Comparison of ENCODE assay signal across 11 mouse cellular contexts in genomic region chr5:92375368-92375767, GRCm38 (mm10). TPM values are rescaled to one million over a fixed set of nuclear protein-coding genes. Genes with fewer than 3 reads are reported as not detected.
DNase-seq lines count a peak whose midpoint lies in the region; ATAC-seq and TF ChIP-seq lines count a peak whose summit lies in the region.
"Had no signal": no experiment of that assay in that cellular context is flagged by ENCODE, and none has a peak within 500 bp of the region (broad histone marks: within the 10 kb centered on the region; RNA-seq: fewer than 3 reads in every experiment).

No protein-coding gene starts in this region.

- H3K9me3 ChIP-seq in heart, embryonic 13.5 days: no peaks in the 10 kb centered on the region
- no peaks in the 10 kb centered on the region for H3K9me3 ChIP-seq in heart, embryonic 11.5 days (replicated peaks; ENCODE audit: control insufficient read depth, low read length)
- no peaks in the 10 kb centered on the region for H3K9me3 ChIP-seq in CH12.LX (replicated peaks; ENCODE audit: low read length)
- H3K9me3 ChIP-seq in midbrain, embryonic 16.5 days (replicated peaks; ENCODE audit: control insufficient read depth, low read length, poor library complexity, severe bottlenecking): no peaks in the 10 kb centered on the region
- H3K9me3 ChIP-seq: hindbrain, embryonic 12.5 days; limb, embryonic 13.5 days; neural tube, embryonic 13.5 days had no signal

- ATAC-seq in heart, embryonic 13.5 days (ENCODE audit: extremely low read depth, insufficient number of reproducible peaks, low FRiP score, low TSS enrichment): no peak
- no peak for ATAC-seq in heart, embryonic 11.5 days (replicated peaks; ENCODE audit: insufficient number of reproducible peaks, low FRiP score, low TSS enrichment)
- ATAC-seq in neutrophil, adult 5-6 weeks (ENCODE audit: extremely low read depth, insufficient number of reproducible peaks, low FRiP score, poor library complexity, severe bottlenecking): peak; percentile 66
- no peak for ATAC-seq in midbrain, embryonic 16.5 days

- H3K27me3 ChIP-seq in heart, embryonic 13.5 days (replicated peaks): no peaks in the 10 kb centered on the region
- no peaks in the 10 kb centered on the region for H3K27me3 ChIP-seq in heart, embryonic 11.5 days (ENCODE audit: control insufficient read depth, insufficient read depth, low read length)
- H3K27me3 ChIP-seq in CH12.LX (replicated peaks): no peaks in the 10 kb centered on the region
- no peaks in the 10 kb centered on the region for H3K27me3 ChIP-seq in midbrain, embryonic 16.5 days (ENCODE audit: control insufficient read depth, insufficient read depth, low read depth, low read length)
- H3K27me3 ChIP-seq: hindbrain, embryonic 12.5 days; limb, embryonic 13.5 days; neural tube, embryonic 13.5 days had no signal

- dilution Hi-C loops in CH12.LX (cut with MboI; ENCODE audit: extremely low pct_ligation_motif_present, extremely low pct_unique_long_range_greater_than_20kb, low sequenced_read_pairs): no loop called here

- H3K4me3 ChIP-seq in heart, embryonic 13.5 days: no peak overlapping the region
- no peak overlapping the region for H3K4me3 ChIP-seq in heart, embryonic 11.5 days (ENCODE audit: low read depth, low read length)
- no peak overlapping the region for H3K4me3 ChIP-seq in CH12.LX (replicated peaks in 1 of 3; ENCODE audit: low read depth in 2 of 3, low read length in 2 of 3, poor library complexity in 1 of 3)
- H3K4me3 ChIP-seq in midbrain, embryonic 16.5 days (ENCODE audit: low read depth, low read length): no peak overlapping the region
- H3K4me3 ChIP-seq: hindbrain, embryonic 12.5 days; limb, embryonic 13.5 days; neural tube, embryonic 13.5 days had no signal

- in situ Hi-C loops in CH12.LX (cut with MboI; ENCODE audit: low pct_ligation_motif_present, low pct_unique_long_range_greater_than_20kb, low sequenced_read_pairs): loop anchor here (5.0 kb wide), 1 partner anchor 58 kb away; no protein-coding TSS in a partner anchor

- H3K36me3 ChIP-seq in heart, embryonic 13.5 days: no peaks in the 10 kb centered on the region
- H3K36me3 ChIP-seq in heart, embryonic 11.5 days (ENCODE audit: control insufficient read depth, insufficient read depth, low read length): no peaks in the 10 kb centered on the region
- no peaks in the 10 kb centered on the region for H3K36me3 ChIP-seq in CH12.LX (replicated peaks in 1 of 2; ENCODE audit: control insufficient read depth in 1 of 2, insufficient read depth in 1 of 2, low read length in 1 of 2)
- no peaks in the 10 kb centered on the region for H3K36me3 ChIP-seq in midbrain, embryonic 16.5 days (ENCODE audit: control insufficient read depth, insufficient read depth, low read length)
- H3K36me3 ChIP-seq: hindbrain, embryonic 12.5 days; limb, embryonic 13.5 days; neural tube, embryonic 13.5 days had no signal

- peaks cover 23% of the 10 kb centered on the region for H3K4me1 ChIP-seq in heart, embryonic 13.5 days
- H3K4me1 ChIP-seq in heart, embryonic 11.5 days (ENCODE audit: control insufficient read depth, insufficient read depth, low read length): peaks cover 9% of the 10 kb centered on the region
- peaks cover 9 to 22% of the 10 kb centered on the region in 2 experiments; a peak in 3 of 4 replicates for H3K4me1 ChIP-seq in CH12.LX (ENCODE audit: control insufficient read depth in 1 of 2, insufficient read depth in 2 of 2)
- no peaks in the 10 kb centered on the region for H3K4me1 ChIP-seq in midbrain, embryonic 16.5 days (ENCODE audit: control insufficient read depth, insufficient read depth, low read length)

- TF ChIP-seq POLR2A in CH12.LX (IDR thresholded peaks at IDR 0.05; ENCODE audit: low read depth, low read length): no peak

- no peak overlapping the region for H3K9ac ChIP-seq in heart, embryonic 13.5 days
- H3K9ac ChIP-seq in heart, embryonic 11.5 days (ENCODE audit: low read depth, low read length): no peak overlapping the region
- H3K9ac ChIP-seq in CH12.LX (ENCODE audit: insufficient read depth, low read depth): no peak overlapping the region
- H3K9ac ChIP-seq in midbrain, embryonic 16.5 days (ENCODE audit: low read depth, low read length): no peak overlapping the region
- H3K9ac ChIP-seq: hindbrain, embryonic 12.5 days; limb, embryonic 13.5 days; neural tube, embryonic 13.5 days had no signal

- TF ChIP-seq RAD21 in CH12.LX (IDR thresholded peaks at IDR 0.05; ENCODE audit: low read depth, low read length): no peak

- TF ChIP-seq EP300 in CH12.LX (IDR thresholded peaks at IDR 0.05; ENCODE audit: low read length): no peak

- no peaks in the 10 kb centered on the region for H3K79me2 ChIP-seq in CH12.LX (replicated peaks; ENCODE audit: control insufficient read depth, extremely low read depth, insufficient read depth, poor library complexity, severe bottlenecking)

- DNase-seq in CH12.LX (ENCODE audit: extremely low read depth): no peak
- peak; percentile 36 to 60 for DNase-seq in kidney, postnatal 4 days
- no peak for DNase-seq in ovary, postnatal 14 days (ENCODE audit: low spot score)
- no peak for DNase-seq in cerebellum, adult 11 months

- 0 out of 2 replicates have a peak overlapping the region, but pooled peaks have one; percentile 29 for H3K27ac ChIP-seq in heart, embryonic 13.5 days (replicated peaks)
- H3K27ac ChIP-seq in heart, embryonic 11.5 days (ENCODE audit: low read depth, low read length): no peak overlapping the region
- no peak overlapping the region for H3K27ac ChIP-seq in CH12.LX (ENCODE audit: insufficient read depth, low read depth)
- no peak overlapping the region for H3K27ac ChIP-seq in midbrain, embryonic 16.5 days (ENCODE audit: low read length)
- H3K27ac ChIP-seq: hindbrain, embryonic 12.5 days; limb, embryonic 13.5 days; neural tube, embryonic 13.5 days had no signal

- 72% methylated on average over 17 of the region's 17 CpGs for WGBS in heart, embryonic 13.5 days
- 81% methylated on average over 17 of the region's 17 CpGs for WGBS in heart, embryonic 11.5 days (ENCODE audit: insufficient replicate concordance)
- 85% methylated on average over 17 of the region's 17 CpGs for WGBS in midbrain, embryonic 16.5 days

- no peak for TF ChIP-seq CTCF in CH12.LX (conservative IDR thresholded peaks at IDR 0.05 in 1 of 2, IDR thresholded peaks at IDR 0.05 in 1 of 2; ENCODE audit: low read depth in 2 of 2, low read length in 2 of 2)

- H3K4me2 ChIP-seq in heart, embryonic 13.5 days: no peak overlapping the region
- no peak overlapping the region for H3K4me2 ChIP-seq in heart, embryonic 11.5 days
- peak overlapping the region; percentile 73; the same call in 1 of the 2 replicates for H3K4me2 ChIP-seq in CH12.LX (ENCODE audit: insufficient read depth, low read depth, poor library complexity, severe bottlenecking)
- H3K4me2 ChIP-seq in midbrain, embryonic 16.5 days (ENCODE audit: low read length): no peak overlapping the region
- H3K4me2 ChIP-seq: hindbrain, embryonic 12.5 days; limb, embryonic 13.5 days; neural tube, embryonic 13.5 days had no signal

TF ChIP-seq in CH12.LX, 34 proteins besides CTCF, POLR2A, EP300 and RAD21:
- TF ChIP-seq MAFK (IDR thresholded peaks at IDR 0.05; ENCODE audit: insufficient replicate concordance, low read length) (no peak), NRF1 (IDR thresholded peaks at IDR 0.05; ENCODE audit: low read depth, low read length) (peak; percentile 48), NELFE (IDR thresholded peaks at IDR 0.05; ENCODE audit: low read depth, low read length) (no peak)
TF ChIP-seq in CH12.LX: peak in this region for 1.

RNA-seq across cellular contexts. Expression of gene Cxcl10, which starts 26.7 kb away (rescaled TPM):
- polyA plus RNA-seq in heart, embryonic 13.5 days (2015; fragmentation: Nextera tagmentation; extraction: Ambion mirVana): 1.6 and 2.0 TPM in 2 replicates
- 0.72 TPM in 1 of 2 replicates, not detected in the other for polyA plus RNA-seq in heart, embryonic 11.5 days (2014; fragmentation: Nextera tagmentation; extraction: Ambion mirVana)
- total RNA-seq in CH12.LX (2012; rRNA removed) (0.30 and 0.55 TPM in 2 replicates), CH12.LX (2014; rRNA removed) (1.8 and 2.6 TPM in 2 replicates)
- polyA plus RNA-seq in CH12.LX (2012; ENCODE audit: insufficient read length, low read depth): 4.9 and 5.1 TPM in 2 replicates
- total RNA-seq in neutrophil, adult 5-6 weeks (2017): 2.6 and 6.2 TPM in 2 replicates
- 0.16 and 0.32 TPM in 2 replicates for polyA plus RNA-seq in midbrain, embryonic 16.5 days (2015; fragmentation: Nextera tagmentation; extraction: Ambion mirVana)

RNA-seq across cellular contexts. Expression of gene Art3, which starts 43.7 kb away (rescaled TPM):
- 35.4 and 36.2 TPM in 2 replicates for polyA plus RNA-seq in heart, embryonic 13.5 days (2015; fragmentation: Nextera tagmentation; extraction: Ambion mirVana)
- 37.0 and 37.6 TPM in 2 replicates for polyA plus RNA-seq in heart, embryonic 11.5 days (2014; fragmentation: Nextera tagmentation; extraction: Ambion mirVana)
- 0.25 and 0.34 TPM in 2 replicates for total RNA-seq in CH12.LX (2012; rRNA removed)
- total RNA-seq in CH12.LX (2014; rRNA removed): not detected in 2 replicates
- polyA plus RNA-seq in CH12.LX (2012; ENCODE audit: insufficient read length, low read depth): not detected in 2 replicates
- 0.49 TPM in 1 of 2 replicates, not detected in the other for total RNA-seq in neutrophil, adult 5-6 weeks (2017)
- 4.3 and 6.3 TPM in 2 replicates for polyA plus RNA-seq in midbrain, embryonic 16.5 days (2015; fragmentation: Nextera tagmentation; extraction: Ambion mirVana)

RNA-seq across cellular contexts. Expression of gene Cxcl9, which starts 47.5 kb away (rescaled TPM):
- 0.05 TPM in 1 of 2 replicates, not detected in the other for polyA plus RNA-seq in heart, embryonic 13.5 days (2015; fragmentation: Nextera tagmentation; extraction: Ambion mirVana)
- polyA plus RNA-seq in heart, embryonic 11.5 days (2014; fragmentation: Nextera tagmentation; extraction: Ambion mirVana): not detected in 2 replicates
- total RNA-seq in CH12.LX (2012; rRNA removed) (not detected in 2 replicates), CH12.LX (2014; rRNA removed) (not detected in 2 replicates)
- polyA plus RNA-seq in CH12.LX (2012; ENCODE audit: insufficient read length, low read depth): not detected in 2 replicates
- total RNA-seq in neutrophil, adult 5-6 weeks (2017): 0.12 TPM in 2 replicates
- not detected in 2 replicates for polyA plus RNA-seq in midbrain, embryonic 16.5 days (2015; fragmentation: Nextera tagmentation; extraction: Ambion mirVana)
- polyA plus RNA-seq: hindbrain, embryonic 12.5 days; neural tube, embryonic 13.5 days had no signal

RNA-seq across cellular contexts. Expression of gene Nup54, which starts 59.7 kb away (rescaled TPM):
- polyA plus RNA-seq in heart, embryonic 13.5 days (2015; fragmentation: Nextera tagmentation; extraction: Ambion mirVana): 35.8 and 39.4 TPM in 2 replicates
- polyA plus RNA-seq in heart, embryonic 11.5 days (2014; fragmentation: Nextera tagmentation; extraction: Ambion mirVana): 45.7 and 50.7 TPM in 2 replicates
- total RNA-seq in CH12.LX (2012; rRNA removed) (41.9 and 43.7 TPM in 2 replicates), CH12.LX (2014; rRNA removed) (90.5 and 101 TPM in 2 replicates)
- polyA plus RNA-seq in CH12.LX (2012; ENCODE audit: insufficient read length, low read depth): 66.4 and 72.5 TPM in 2 replicates
- total RNA-seq in neutrophil, adult 5-6 weeks (2017): 42.7 and 43.7 TPM in 2 replicates
- polyA plus RNA-seq in midbrain, embryonic 16.5 days (2015; fragmentation: Nextera tagmentation; extraction: Ambion mirVana): 57.8 and 62.0 TPM in 2 replicates

Comparison
In these comparisons a context has a peak if more than half of its experiments do, and no peak if none do; other contexts are left out.
1. DNase-seq: peak in kidney, postnatal 4 days (2 of 2); none in CH12.LX (single experiment), ovary, postnatal 14 days (single experiment) and cerebellum, adult 11 months (single experiment).